Mouse (Mus musculus) mouse embryonic stem cell (cell line): ENCODE measurements around the gene 4930402H24Rik.

Source experiments
- in situ Hi-C, 2 experiments: fragments of 300-500 bp; cut with MboI; formaldehyde crosslinking; loops; 1 replicate in 1 of 2; 3 replicates in 1 of 2; pipeline ENCODE4 v1.14.3; 2019 to 2020; ENCODE audit warnings: low sequenced_read_pairs in 2 of 2, low pct_unique_long_range_greater_than_20kb in 1 of 2, mixed read lengths in 1 of 2; ENCODE audit not compliant: unreplicated experiment in 1 of 2

Gene 4930402H24Rik

GRCm38 (mm10) chr2:130755061-130755607 is 151.1 kb downstream of the 4930402H24Rik start:
- in situ Hi-C loops: no loop called here

- in situ Hi-C loops: no loop called here
Observed at GRCm38 (mm10) chr2:130754596-130754995, 151.6 kb downstream of the 4930402H24Rik start.

GRCm38 (mm10) chr2:130750449-130750848 is 155.8 kb downstream of the 4930402H24Rik start:
- in situ Hi-C loops: no loop called here

- in situ Hi-C loops: no loop called here
Observed at GRCm38 (mm10) chr2:130749708-130750107, 156.5 kb downstream of the 4930402H24Rik start.

GRCm38 (mm10) chr2:130743576-130743975 is 162.6 kb downstream of the 4930402H24Rik start:
- in situ Hi-C loops: no loop called here

GRCm38 (mm10) chr2:130740096-130740495 is 166.1 kb downstream of the 4930402H24Rik start:
- in situ Hi-C loops: no loop called here

- in situ Hi-C loops: no loop called here
Observed at GRCm38 (mm10) chr2:130738019-130738418, 168.2 kb downstream of the 4930402H24Rik start.

- in situ Hi-C loops: no loop called here
Observed at GRCm38 (mm10) chr2:130735281-130735680, 170.9 kb downstream of the 4930402H24Rik start.

GRCm38 (mm10) chr2:130733444-130733843 is 172.8 kb downstream of the 4930402H24Rik start:
- in situ Hi-C loops: no loop called here

GRCm38 (mm10) chr2:130731855-130732254 is 174.4 kb downstream of the 4930402H24Rik start:
- in situ Hi-C loops: no loop called here

GRCm38 (mm10) chr2:130730746-130731145 is 175.5 kb downstream of the 4930402H24Rik start:
- in situ Hi-C loops: no loop called here

GRCm38 (mm10) chr2:130728906-130729585 is 177.2 kb downstream of the 4930402H24Rik start:
- in situ Hi-C loops: no loop called here

- in situ Hi-C loops: no loop called here
Observed at GRCm38 (mm10) chr2:130727752-130728151, 178.5 kb downstream of the 4930402H24Rik start.

- in situ Hi-C loops: no loop called here
Observed at GRCm38 (mm10) chr2:130724369-130724768, 181.8 kb downstream of the 4930402H24Rik start.

- in situ Hi-C loops: no loop called here
Observed at GRCm38 (mm10) chr2:130717951-130718350, 188.3 kb downstream of the 4930402H24Rik start.

- in situ Hi-C loops: no loop called here
Observed at GRCm38 (mm10) chr2:130707057-130707456, 199.1 kb downstream of the 4930402H24Rik start.

- in situ Hi-C loops: no loop called here
Observed at GRCm38 (mm10) chr2:130706602-130707001, 199.6 kb downstream of the 4930402H24Rik start.

- in situ Hi-C loops: no loop called here
Observed at GRCm38 (mm10) chr2:130705178-130705577, 201.0 kb downstream of the 4930402H24Rik start.

GRCm38 (mm10) chr2:130704040-130705001 is 201.9 kb downstream of the 4930402H24Rik start:
- in situ Hi-C loops: no loop called here
